Mouse (Mus musculus): ENCODE data around the gene Tbc1d13. TPM values are rescaled to one million over a fixed set of nuclear protein-coding genes. Genes with fewer than 3 reads are reported as not detected.

The Tbc1d13 gene
- total and polyA plus RNA-seq, 2 experiments from 2014 or later = 10.6 to 168 TPM

- Histone ChIP-seq H3K27ac (ENCODE audit: low read depth, low read length) (no peak overlapping the region), H3K4me3 (ENCODE audit: low read depth, low read length) (no peak overlapping the region), H3K4me2 (ENCODE audit: low read depth, low read length, poor library complexity, severe bottlenecking) (no peak overlapping the region), H3K27me3 (ENCODE audit: insufficient read depth, low read length) (no peaks in the 10 kb centered on the region), H3K9me3 (ENCODE audit: low read length) (no peaks in the 10 kb centered on the region), H3K9ac (replicated peaks; ENCODE audit: low read length, poor library complexity, severe bottlenecking) (no peak overlapping the region), H3K36me3 (ENCODE audit: insufficient read depth, low read length) (peaks cover 3% of the 10 kb centered on the region; the same call in 1 of the 2 replicates), H3K4me1 (ENCODE audit: insufficient read depth, low read length) (no peaks in the 10 kb centered on the region)
- DNase-seq (ENCODE audit: low spot score) (no peak), ATAC-seq (ENCODE audit: low FRiP score) (no peak)
- 86% methylated on average over 12 of the region's 12 CpGs for WGBS
- no peak for TF ChIP-seq CTCF (IDR thresholded peaks at IDR 0.05)
These were observed 58.4 kb downstream of the Tbc1d13 start for GRCm38 (mm10) chr2:30191790-30192580.

- Histone ChIP-seq H3K9ac (replicated peaks; ENCODE audit: low read length, poor library complexity, severe bottlenecking) (no peak overlapping the region), H3K27me3 (ENCODE audit: insufficient read depth, low read length) (no peaks in the 10 kb centered on the region), H3K27ac (ENCODE audit: low read depth, low read length) (no peak overlapping the region), H3K4me3 (ENCODE audit: low read depth, low read length) (no peak overlapping the region), H3K4me2 (ENCODE audit: low read depth, low read length, poor library complexity, severe bottlenecking) (no peak overlapping the region), H3K4me1 (ENCODE audit: insufficient read depth, low read length) (no peaks in the 10 kb centered on the region), H3K36me3 (ENCODE audit: insufficient read depth, low read length) (peaks cover 3% of the 10 kb centered on the region; the same call in 1 of the 2 replicates), H3K9me3 (ENCODE audit: low read length) (no peaks in the 10 kb centered on the region)
- DNase-seq (ENCODE audit: low spot score) = no peak
- no peak for ATAC-seq (ENCODE audit: low FRiP score)
- WGBS = 68% methylated on average over 3 of the region's 3 CpGs
- TF ChIP-seq CTCF (IDR thresholded peaks at IDR 0.05) = no peak
These were observed 61.1 kb downstream of the Tbc1d13 start for GRCm38 (mm10) chr2:30194656-30195055.

- no peak overlapping the region for H3K4me2 ChIP-seq (ENCODE audit: low read depth, low read length, poor library complexity, severe bottlenecking)
- DNase-seq (ENCODE audit: low spot score) (no peak), ATAC-seq (ENCODE audit: low FRiP score) (no peak)
- no peaks in the 10 kb centered on the region; the same call in 1 of the 2 replicates for H3K36me3 ChIP-seq (ENCODE audit: insufficient read depth, low read length)
- H3K27ac ChIP-seq (ENCODE audit: low read depth, low read length) = no peak overlapping the region
- no peak overlapping the region for H3K9ac ChIP-seq (replicated peaks; ENCODE audit: low read length, poor library complexity, severe bottlenecking)
- WGBS = 60% methylated on average over 4 of the region's 4 CpGs
- no peaks in the 10 kb centered on the region for H3K4me1 ChIP-seq (ENCODE audit: insufficient read depth, low read length)
- H3K27me3 ChIP-seq (ENCODE audit: insufficient read depth, low read length) = no peaks in the 10 kb centered on the region
- no peak for TF ChIP-seq CTCF (IDR thresholded peaks at IDR 0.05)
- no peaks in the 10 kb centered on the region for H3K9me3 ChIP-seq (ENCODE audit: low read length)
- no peak overlapping the region for H3K4me3 ChIP-seq (ENCODE audit: low read depth, low read length)
These were observed 64.5 kb downstream of the Tbc1d13 start for GRCm38 (mm10) chr2:30198021-30198420.

- no peak overlapping the region for H3K4me2 ChIP-seq (ENCODE audit: low read depth, low read length, poor library complexity, severe bottlenecking)
- no peak overlapping the region for H3K4me3 ChIP-seq (ENCODE audit: low read depth, low read length)
- ATAC-seq (ENCODE audit: low FRiP score) = no peak
- no peak overlapping the region for H3K27ac ChIP-seq (ENCODE audit: low read depth, low read length)
- H3K4me1 ChIP-seq (ENCODE audit: insufficient read depth, low read length) = peaks cover 5% of the 10 kb centered on the region
- WGBS = 77% methylated on average over 1 of the region's 1 CpGs
- no peaks in the 10 kb centered on the region for H3K36me3 ChIP-seq (ENCODE audit: insufficient read depth, low read length)
- TF ChIP-seq CTCF (IDR thresholded peaks at IDR 0.05) = no peak
- H3K9me3 ChIP-seq (ENCODE audit: low read length) = no peaks in the 10 kb centered on the region
- no peak overlapping the region for H3K9ac ChIP-seq (replicated peaks; ENCODE audit: low read length, poor library complexity, severe bottlenecking)
- H3K27me3 ChIP-seq (ENCODE audit: insufficient read depth, low read length) = no peaks in the 10 kb centered on the region
- no peak for DNase-seq (ENCODE audit: low spot score)
These were observed 66.4 kb downstream of the Tbc1d13 start for GRCm38 (mm10) chr2:30199984-30200383.

- H3K36me3 ChIP-seq (ENCODE audit: insufficient read depth, low read length) = no peaks in the 10 kb centered on the region
- H3K4me2 ChIP-seq (ENCODE audit: low read depth, low read length, poor library complexity, severe bottlenecking) = no peak overlapping the region
- DNase-seq (ENCODE audit: low spot score) = no peak
- ATAC-seq (ENCODE audit: low FRiP score) = no peak
- H3K27ac ChIP-seq (ENCODE audit: low read depth, low read length) = no peak overlapping the region
- H3K27me3 ChIP-seq (ENCODE audit: insufficient read depth, low read length) = no peaks in the 10 kb centered on the region
- H3K9me3 ChIP-seq (ENCODE audit: low read length) = no peaks in the 10 kb centered on the region
- no peak overlapping the region for H3K9ac ChIP-seq (replicated peaks; ENCODE audit: low read length, poor library complexity, severe bottlenecking)
- 84% methylated on average over 5 of the region's 5 CpGs for WGBS
- peaks cover 5% of the 10 kb centered on the region for H3K4me1 ChIP-seq (ENCODE audit: insufficient read depth, low read length)
- TF ChIP-seq CTCF (IDR thresholded peaks at IDR 0.05) = no peak
- H3K4me3 ChIP-seq (ENCODE audit: low read depth, low read length) = no peak overlapping the region
These were observed 66.9 kb downstream of the Tbc1d13 start for GRCm38 (mm10) chr2:30200388-30200925.

Other genes starting within 250 kb of the Tbc1d13 start
- 77.0 and 102 TPM in 2 replicates for gene Odf2, start 244.5 kb upstream of the Tbc1d13 start, total RNA-seq (2014; rRNA removed)
- gene Odf2, start 244.5 kb upstream of the Tbc1d13 start, polyA plus RNA-seq (2015; fragmentation: Nextera tagmentation; extraction: Ambion mirVana) = 72.0 and 90.9 TPM in 2 replicates
- 37.7 and 45.5 TPM in 2 replicates for gene Gle1, start 198.3 kb upstream of the Tbc1d13 start, total RNA-seq (2014; rRNA removed)
- 55.0 and 56.0 TPM in 2 replicates for gene Gle1, start 198.3 kb upstream of the Tbc1d13 start, polyA plus RNA-seq (2015; fragmentation: Nextera tagmentation; extraction: Ambion mirVana)
- 796 and 822 TPM in 2 replicates for gene Sptan1, start 168.2 kb upstream of the Tbc1d13 start, total RNA-seq (2014; rRNA removed)
- gene Sptan1, start 168.2 kb upstream of the Tbc1d13 start, polyA plus RNA-seq (2015; fragmentation: Nextera tagmentation; extraction: Ambion mirVana) = 193 and 200 TPM in 2 replicates
- gene Wdr34, start 84.9 kb upstream of the Tbc1d13 start, total RNA-seq (2014; rRNA removed) = 87.3 and 96.1 TPM in 2 replicates
- 76.2 and 82.7 TPM in 2 replicates for gene Wdr34, start 84.9 kb upstream of the Tbc1d13 start, polyA plus RNA-seq (2015; fragmentation: Nextera tagmentation; extraction: Ambion mirVana)
- 190 and 269 TPM in 2 replicates for gene Set, start 76.4 kb upstream of the Tbc1d13 start, total RNA-seq (2014; rRNA removed)
- 302 and 345 TPM in 2 replicates for gene Set, start 76.4 kb upstream of the Tbc1d13 start, polyA plus RNA-seq (2015; fragmentation: Nextera tagmentation; extraction: Ambion mirVana)
- gene Pkn3, start 56.1 kb upstream of the Tbc1d13 start, total RNA-seq (2014; rRNA removed) = 1.7 and 2.4 TPM in 2 replicates
- 0.73 and 1.2 TPM in 2 replicates for gene Pkn3, start 56.1 kb upstream of the Tbc1d13 start, polyA plus RNA-seq (2015; fragmentation: Nextera tagmentation; extraction: Ambion mirVana)
- gene Zdhhc12, start 40.1 kb upstream of the Tbc1d13 start, total RNA-seq (2014; rRNA removed) = 17.7 and 30.7 TPM in 2 replicates
- gene Zdhhc12, start 40.1 kb upstream of the Tbc1d13 start, polyA plus RNA-seq (2015; fragmentation: Nextera tagmentation; extraction: Ambion mirVana) = 23.8 and 28.9 TPM in 2 replicates
- gene Zer1, start 9.2 kb upstream of the Tbc1d13 start, total RNA-seq (2014; rRNA removed) = 88.2 and 93.2 TPM in 2 replicates
- gene Zer1, start 9.2 kb upstream of the Tbc1d13 start, polyA plus RNA-seq (2015; fragmentation: Nextera tagmentation; extraction: Ambion mirVana) = 12.3 and 14.7 TPM in 2 replicates
- gene Endog, start 37.7 kb downstream of the Tbc1d13 start, total RNA-seq (2014; rRNA removed) = 43.7 and 51.3 TPM in 2 replicates
- gene Endog, start 37.7 kb downstream of the Tbc1d13 start, polyA plus RNA-seq (2015; fragmentation: Nextera tagmentation; extraction: Ambion mirVana) = 38.9 and 42.2 TPM in 2 replicates
- gene Spout1, start 44.7 kb downstream of the Tbc1d13 start, total RNA-seq (2014; rRNA removed) = 38.4 and 47.6 TPM in 2 replicates
- 55.9 and 60.8 TPM in 2 replicates for gene Spout1, start 44.7 kb downstream of the Tbc1d13 start, polyA plus RNA-seq (2015; fragmentation: Nextera tagmentation; extraction: Ambion mirVana)
- gene Kyat1, start 72.1 kb downstream of the Tbc1d13 start, total RNA-seq (2014; rRNA removed) = 21.9 and 26.4 TPM in 2 replicates
- 16.4 and 17.9 TPM in 2 replicates for gene Kyat1, start 72.1 kb downstream of the Tbc1d13 start, polyA plus RNA-seq (2015; fragmentation: Nextera tagmentation; extraction: Ambion mirVana)
- 52.5 and 65.4 TPM in 2 replicates for gene Lrrc8a, start 104.0 kb downstream of the Tbc1d13 start, total RNA-seq (2014; rRNA removed)
- 55.3 and 56.0 TPM in 2 replicates for gene Lrrc8a, start 104.0 kb downstream of the Tbc1d13 start, polyA plus RNA-seq (2015; fragmentation: Nextera tagmentation; extraction: Ambion mirVana)
- 3.4 and 6.0 TPM in 2 replicates for gene Gm28035, start 106.8 kb downstream of the Tbc1d13 start, total RNA-seq (2014; rRNA removed)
- 0.09 and 0.11 TPM in 2 replicates for gene Gm28035, start 106.8 kb downstream of the Tbc1d13 start, polyA plus RNA-seq (2015; fragmentation: Nextera tagmentation; extraction: Ambion mirVana)
- 7.2 and 9.0 TPM in 2 replicates for gene Phyhd1, start 132.5 kb downstream of the Tbc1d13 start, total RNA-seq (2014; rRNA removed)
- 3.9 and 4.4 TPM in 2 replicates for gene Phyhd1, start 132.5 kb downstream of the Tbc1d13 start, polyA plus RNA-seq (2015; fragmentation: Nextera tagmentation; extraction: Ambion mirVana)
- gene Gm28038, start 147.3 kb downstream of the Tbc1d13 start, total RNA-seq (2014; rRNA removed) = not detected in 2 replicates
- not detected in 2 replicates for gene Gm28038, start 147.3 kb downstream of the Tbc1d13 start, polyA plus RNA-seq (2015; fragmentation: Nextera tagmentation; extraction: Ambion mirVana)
- 35.4 and 44.7 TPM in 2 replicates for gene Dolk, start 152.6 kb downstream of the Tbc1d13 start, total RNA-seq (2014; rRNA removed)
- 38.7 and 42.9 TPM in 2 replicates for gene Dolk, start 152.6 kb downstream of the Tbc1d13 start, polyA plus RNA-seq (2015; fragmentation: Nextera tagmentation; extraction: Ambion mirVana)
- gene Nup188, start 152.7 kb downstream of the Tbc1d13 start, total RNA-seq (2014; rRNA removed) = 29.5 and 33.4 TPM in 2 replicates
- gene Nup188, start 152.7 kb downstream of the Tbc1d13 start, polyA plus RNA-seq (2015; fragmentation: Nextera tagmentation; extraction: Ambion mirVana) = 12.2 and 15.7 TPM in 2 replicates
- 375 and 403 TPM in 2 replicates for gene Sh3glb2, start 225.6 kb downstream of the Tbc1d13 start, total RNA-seq (2014; rRNA removed)
- gene Sh3glb2, start 225.6 kb downstream of the Tbc1d13 start, polyA plus RNA-seq (2015; fragmentation: Nextera tagmentation; extraction: Ambion mirVana) = 185 and 199 TPM in 2 replicates
- gene Miga2, start 230.5 kb downstream of the Tbc1d13 start, total RNA-seq (2014; rRNA removed) = 64.2 and 72.3 TPM in 2 replicates
- 28.7 and 34.8 TPM in 2 replicates for gene Miga2, start 230.5 kb downstream of the Tbc1d13 start, polyA plus RNA-seq (2015; fragmentation: Nextera tagmentation; extraction: Ambion mirVana)